Mouse (Mus musculus): ENCODE measurements at regions not wholly inside any gene's neighbourhood (a gene's known extent, or its start where the extent isn't known, plus 50 kb on each side); places are given as distances from the start of the nearest gene placed in this dataset.

GRCm38 (mm10) chr12:73830122-73830521 is 71.1 kb upstream of the Hif1a start:
- ATAC-seq (ENCODE audit: extremely low read depth, insufficient number of reproducible peaks, low FRiP score, poor library complexity, severe bottlenecking) (no peak), DNase-seq (ENCODE audit: low spot score) (no peak)
- Histone ChIP-seq H3K36me3 (replicated peaks) (no peaks in the 10 kb centered on the region), H3K9me3 (replicated peaks) (no peaks in the 10 kb centered on the region), H3K27me3 (ENCODE audit: insufficient read depth, low read length) (no peaks in the 10 kb centered on the region; the same call in 1 of the 2 replicates), H3K4me3 (ENCODE audit: low read depth, low read length) (no peak overlapping the region), H3K4me1 (ENCODE audit: insufficient read depth, low read depth, low read length) (no peaks in the 10 kb centered on the region)
- TF ChIP-seq GATA1 (IDR thresholded peaks at IDR 0.05; ENCODE audit: borderline replicate concordance, low read length) (no peak), CTCF (IDR thresholded peaks at IDR 0.05; ENCODE audit: low read depth, low read length) (no peak), GATA2 (IDR thresholded peaks at IDR 0.05; ENCODE audit: borderline replicate concordance, low read depth, low read length) (no peak), POLR2AphosphoS5 (IDR thresholded peaks at IDR 0.05; ENCODE audit: insufficient replicate concordance, low read depth, low read length) (no peak), TAL1 (conservative IDR thresholded peaks at IDR 0.05; ENCODE audit: low read depth, low read length) (no peak)

- Histone ChIP-seq H3K9me3 (replicated peaks) (no peaks in the 10 kb centered on the region), H3K27me3 (ENCODE audit: insufficient read depth, low read length) (peaks cover 3% of the 10 kb centered on the region; the same call in 1 of the 2 replicates), H3K36me3 (replicated peaks) (no peaks in the 10 kb centered on the region), H3K4me1 (ENCODE audit: insufficient read depth, low read depth, low read length) (no peaks in the 10 kb centered on the region), H3K4me3 (ENCODE audit: low read depth, low read length) (no peak overlapping the region)
- no peak for ATAC-seq (ENCODE audit: extremely low read depth, insufficient number of reproducible peaks, low FRiP score, poor library complexity, severe bottlenecking)
- TF ChIP-seq POLR2AphosphoS5 (IDR thresholded peaks at IDR 0.05; ENCODE audit: insufficient replicate concordance, low read depth, low read length): no peak
- no peak for TF ChIP-seq GATA1 (IDR thresholded peaks at IDR 0.05; ENCODE audit: borderline replicate concordance, low read length)
- no peak for TF ChIP-seq CTCF (IDR thresholded peaks at IDR 0.05; ENCODE audit: low read depth, low read length)
- TF ChIP-seq TAL1 (conservative IDR thresholded peaks at IDR 0.05; ENCODE audit: low read depth, low read length): no peak
- TF ChIP-seq GATA2 (IDR thresholded peaks at IDR 0.05; ENCODE audit: borderline replicate concordance, low read depth, low read length): no peak
- DNase-seq (ENCODE audit: low spot score): no peak
Measured at GRCm38 (mm10) chr12:73830551-73831203, 70.5 kb upstream of the Hif1a start.

GRCm38 (mm10) chr12:73831204-73831595 is 70.0 kb upstream of the Hif1a start:
- Histone ChIP-seq H3K36me3 (replicated peaks) (no peaks in the 10 kb centered on the region), H3K4me3 (ENCODE audit: low read depth, low read length) (no peak overlapping the region), H3K27me3 (ENCODE audit: insufficient read depth, low read length) (peaks cover 3% of the 10 kb centered on the region; the same call in 1 of the 2 replicates), H3K9me3 (replicated peaks) (no peaks in the 10 kb centered on the region), H3K4me1 (ENCODE audit: insufficient read depth, low read depth, low read length) (no peaks in the 10 kb centered on the region)
- TF ChIP-seq POLR2AphosphoS5 (IDR thresholded peaks at IDR 0.05; ENCODE audit: insufficient replicate concordance, low read depth, low read length) (no peak), CTCF (IDR thresholded peaks at IDR 0.05; ENCODE audit: low read depth, low read length) (no peak), GATA2 (IDR thresholded peaks at IDR 0.05; ENCODE audit: borderline replicate concordance, low read depth, low read length) (no peak), TAL1 (conservative IDR thresholded peaks at IDR 0.05; ENCODE audit: low read depth, low read length) (no peak), GATA1 (IDR thresholded peaks at IDR 0.05; ENCODE audit: borderline replicate concordance, low read length) (no peak)
- no peak for ATAC-seq (ENCODE audit: extremely low read depth, insufficient number of reproducible peaks, low FRiP score, poor library complexity, severe bottlenecking)
- no peak for DNase-seq (ENCODE audit: low spot score)

GRCm38 (mm10) chr12:73831637-73832385 is 69.4 kb upstream of the Hif1a start:
- TF ChIP-seq GATA1 (IDR thresholded peaks at IDR 0.05; ENCODE audit: borderline replicate concordance, low read length) (no peak), POLR2AphosphoS5 (IDR thresholded peaks at IDR 0.05; ENCODE audit: insufficient replicate concordance, low read depth, low read length) (no peak), CTCF (IDR thresholded peaks at IDR 0.05; ENCODE audit: low read depth, low read length) (no peak), TAL1 (conservative IDR thresholded peaks at IDR 0.05; ENCODE audit: low read depth, low read length) (no peak), GATA2 (IDR thresholded peaks at IDR 0.05; ENCODE audit: borderline replicate concordance, low read depth, low read length) (no peak)
- H3K4me1 ChIP-seq (ENCODE audit: insufficient read depth, low read depth, low read length): no peaks in the 10 kb centered on the region
- no peaks in the 10 kb centered on the region for H3K36me3 ChIP-seq (replicated peaks)
- no peak overlapping the region for H3K4me3 ChIP-seq (ENCODE audit: low read depth, low read length)
- peaks cover 3% of the 10 kb centered on the region; the same call in 1 of the 2 replicates for H3K27me3 ChIP-seq (ENCODE audit: insufficient read depth, low read length)
- DNase-seq (ENCODE audit: low spot score) (no peak), ATAC-seq (ENCODE audit: extremely low read depth, insufficient number of reproducible peaks, low FRiP score, poor library complexity, severe bottlenecking) (no peak)
- no peaks in the 10 kb centered on the region for H3K9me3 ChIP-seq (replicated peaks)

GRCm38 (mm10) chr12:73832789-73833188 is 68.4 kb upstream of the Hif1a start:
- DNase-seq (ENCODE audit: low spot score) (no peak), ATAC-seq (ENCODE audit: extremely low read depth, insufficient number of reproducible peaks, low FRiP score, poor library complexity, severe bottlenecking) (no peak)
- H3K27me3 ChIP-seq (ENCODE audit: insufficient read depth, low read length): peaks cover 5% of the 10 kb centered on the region; the same call in 1 of the 2 replicates
- no peaks in the 10 kb centered on the region for H3K36me3 ChIP-seq (replicated peaks)
- no peaks in the 10 kb centered on the region for H3K4me1 ChIP-seq (ENCODE audit: insufficient read depth, low read depth, low read length)
- TF ChIP-seq GATA2 (IDR thresholded peaks at IDR 0.05; ENCODE audit: borderline replicate concordance, low read depth, low read length): no peak
- no peak for TF ChIP-seq CTCF (IDR thresholded peaks at IDR 0.05; ENCODE audit: low read depth, low read length)
- TF ChIP-seq TAL1 (conservative IDR thresholded peaks at IDR 0.05; ENCODE audit: low read depth, low read length): no peak
- TF ChIP-seq POLR2AphosphoS5 (IDR thresholded peaks at IDR 0.05; ENCODE audit: insufficient replicate concordance, low read depth, low read length): no peak
- no peak for TF ChIP-seq GATA1 (IDR thresholded peaks at IDR 0.05; ENCODE audit: borderline replicate concordance, low read length)
- H3K9me3 ChIP-seq (replicated peaks): no peaks in the 10 kb centered on the region
- no peak overlapping the region for H3K4me3 ChIP-seq (ENCODE audit: low read depth, low read length)

- no peaks in the 10 kb centered on the region for H3K4me1 ChIP-seq (ENCODE audit: insufficient read depth, low read depth, low read length)
- H3K9me3 ChIP-seq (replicated peaks): no peaks in the 10 kb centered on the region
- TF ChIP-seq POLR2AphosphoS5 (IDR thresholded peaks at IDR 0.05; ENCODE audit: insufficient replicate concordance, low read depth, low read length): no peak
- TF ChIP-seq GATA1 (IDR thresholded peaks at IDR 0.05; ENCODE audit: borderline replicate concordance, low read length): no peak
- TF ChIP-seq GATA2 (IDR thresholded peaks at IDR 0.05; ENCODE audit: borderline replicate concordance, low read depth, low read length): no peak
- TF ChIP-seq TAL1 (conservative IDR thresholded peaks at IDR 0.05; ENCODE audit: low read depth, low read length): no peak
- no peak for TF ChIP-seq CTCF (IDR thresholded peaks at IDR 0.05; ENCODE audit: low read depth, low read length)
- no peak overlapping the region for H3K4me3 ChIP-seq (ENCODE audit: low read depth, low read length)
- DNase-seq (ENCODE audit: low spot score): no peak
- no peaks in the 10 kb centered on the region for H3K36me3 ChIP-seq (replicated peaks)
- H3K27me3 ChIP-seq (ENCODE audit: insufficient read depth, low read length): peaks cover 11% of the 10 kb centered on the region; the same call in 1 of the 2 replicates
- no peak for ATAC-seq (ENCODE audit: extremely low read depth, insufficient number of reproducible peaks, low FRiP score, poor library complexity, severe bottlenecking)
Measured at GRCm38 (mm10) chr12:73836132-73836531, 65.0 kb upstream of the Hif1a start.
